Mouse (Mus musculus) cerebellum, adult 11 months (tissue): Measurements from ENCODE around the gene Klhl2.

Experiments
- DNase-seq: peaks from one replicate; pipeline ENCODE4 v3.0.0; 2022

Gene Klhl2

DNA sequence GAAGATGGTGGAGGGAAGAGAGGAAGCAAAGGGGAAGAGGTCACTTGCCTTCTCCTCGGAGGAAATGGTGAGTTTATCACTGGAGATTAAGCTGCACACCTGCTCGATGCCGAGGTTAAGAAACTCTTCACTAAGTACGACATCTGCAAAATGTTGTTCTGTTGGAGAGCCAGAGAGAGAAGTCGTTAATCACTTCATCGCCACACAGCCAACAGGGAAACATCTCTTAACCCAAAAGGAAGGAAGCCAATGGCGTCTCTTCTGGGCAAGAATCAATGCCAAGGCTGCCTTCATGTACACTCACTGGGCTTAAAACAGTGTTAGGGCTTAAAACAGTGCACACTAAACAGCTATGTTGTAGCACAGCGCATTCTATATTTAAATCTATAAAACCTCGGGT lies 85.7 kb downstream of the Klhl2 start:
- DNase-seq, result no peak

DNA sequence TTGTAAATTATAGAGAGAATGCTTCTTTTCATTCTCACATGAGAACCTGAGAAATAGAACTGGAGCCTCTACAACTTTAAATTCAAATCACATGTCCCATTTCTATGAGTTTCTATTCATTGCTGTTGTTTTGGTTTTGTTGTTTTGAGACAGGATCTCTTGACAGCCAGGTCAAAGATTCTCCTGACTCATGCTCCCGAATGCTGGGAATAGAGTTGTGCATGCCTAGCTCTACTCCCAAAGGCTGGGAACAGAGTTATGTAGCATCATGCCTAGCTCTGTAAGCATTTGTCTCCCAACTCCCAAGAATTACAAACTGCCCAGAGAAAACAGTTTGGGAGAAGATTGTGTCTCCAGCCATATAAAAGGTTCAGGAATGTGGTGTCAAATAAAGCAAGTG lies 87.1 kb downstream of the Klhl2 start:
- DNase-seq, result no peak

DNA sequence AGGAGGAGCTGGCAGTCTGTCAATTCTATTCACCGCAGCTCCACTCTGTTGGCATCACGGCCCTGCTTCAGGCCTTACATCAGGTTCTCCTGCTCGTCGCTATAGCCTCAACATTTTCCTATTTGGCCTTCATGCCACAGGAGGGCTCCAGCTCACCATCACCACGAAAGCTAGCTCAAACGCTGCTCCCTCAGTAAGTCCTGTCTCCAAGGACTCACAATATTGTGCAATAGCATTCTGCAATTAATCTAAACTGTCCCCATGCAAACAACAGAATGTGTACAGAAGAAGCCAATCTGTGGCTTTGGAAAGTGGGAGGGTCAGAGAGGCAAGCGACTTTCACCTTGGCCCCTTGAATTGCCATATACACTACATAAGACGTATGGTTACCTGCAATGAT lies 88.4 kb downstream of the Klhl2 start:
- peak; percentile 23 for DNase-seq

DNA sequence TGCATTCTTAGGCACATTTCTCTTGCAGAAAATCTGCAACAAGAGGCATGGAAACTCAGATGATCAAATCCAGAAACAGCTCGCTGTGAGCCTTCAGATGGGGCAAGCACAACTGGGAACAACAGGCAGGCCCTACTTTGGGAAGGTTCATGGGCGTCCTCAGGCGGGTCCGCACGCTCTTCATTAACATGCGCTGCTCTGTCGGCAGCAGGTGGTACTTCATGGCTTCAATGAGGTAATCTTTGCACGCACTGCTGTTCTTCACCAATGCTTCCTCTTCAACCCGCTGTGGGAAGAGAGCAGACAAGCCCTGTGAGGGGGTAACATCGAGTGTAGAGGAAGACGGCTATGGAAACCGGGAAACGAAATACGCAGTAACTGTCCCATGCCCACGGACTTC lies 91.9 kb downstream of the Klhl2 start:
- DNase-seq, result no peak

DNA sequence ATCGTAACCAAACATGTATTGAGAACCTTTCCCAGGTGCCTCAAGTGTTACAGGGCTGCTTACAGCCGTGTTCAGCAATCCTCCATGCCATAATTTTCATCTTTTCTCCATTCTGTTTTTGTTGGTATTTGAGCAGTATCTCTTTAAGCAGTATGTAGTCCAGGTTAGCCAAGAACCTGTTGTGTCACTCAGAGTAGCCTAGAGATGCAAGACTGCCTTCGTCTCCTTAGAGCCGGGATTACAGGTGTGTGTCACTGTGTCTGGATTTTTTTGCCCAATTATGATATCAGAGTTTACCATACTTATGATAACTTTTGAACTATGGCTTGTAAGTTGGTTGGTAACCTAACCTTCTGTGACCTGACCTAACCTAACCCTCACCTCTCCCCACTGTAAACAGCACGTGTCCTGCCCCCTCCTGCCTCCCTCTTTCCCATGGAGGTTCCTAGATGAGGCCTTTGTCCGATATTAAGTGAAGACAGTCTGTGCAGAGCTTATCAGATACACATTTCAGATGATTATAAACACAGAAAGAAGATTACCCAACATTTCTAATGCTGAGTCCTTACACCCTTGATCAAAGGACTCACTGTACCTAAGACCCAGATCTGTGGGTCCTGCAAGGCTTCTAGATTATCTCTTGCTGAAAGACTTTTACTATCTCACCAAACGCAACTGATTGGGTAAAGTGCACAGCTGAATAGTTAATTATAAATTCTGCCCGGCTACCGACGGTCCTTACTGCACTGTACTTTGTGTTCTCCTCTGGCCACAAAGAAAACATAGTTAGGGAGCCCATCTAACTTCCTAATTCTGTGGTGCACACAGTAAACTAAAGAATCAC lies 103.4 kb downstream of the Klhl2 start:
- DNase-seq, result no peak

DNA sequence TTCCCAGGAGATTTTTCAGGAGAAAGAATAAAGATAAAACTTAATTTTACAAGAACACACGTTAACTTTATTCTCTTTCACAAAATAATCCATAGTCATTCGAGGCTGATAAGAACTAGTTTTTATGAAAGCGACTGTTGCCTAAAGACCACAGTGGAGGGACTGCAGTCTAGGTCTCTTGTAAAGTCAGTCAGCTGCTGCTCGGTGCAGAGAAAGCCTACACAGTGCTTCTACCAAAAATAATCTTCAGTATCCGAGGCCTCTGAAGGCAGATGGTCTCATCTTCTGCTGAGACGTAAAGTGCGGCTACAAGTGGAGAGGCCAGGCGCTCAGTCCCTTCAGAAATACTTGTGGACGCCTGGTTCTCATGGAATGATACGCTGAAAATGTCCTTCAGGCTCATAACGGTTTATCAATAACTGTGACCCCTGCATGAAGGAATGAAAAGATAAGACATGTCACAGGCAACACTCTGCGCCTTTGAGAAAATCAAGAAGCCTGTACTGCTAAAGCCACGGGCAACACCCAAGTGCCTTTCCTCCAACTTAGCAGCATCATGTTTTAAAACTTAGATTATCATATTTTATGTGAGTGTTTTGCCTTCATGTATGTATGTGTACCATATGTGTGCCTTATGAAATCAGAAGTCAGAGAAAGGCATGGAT lies 109.1 kb downstream of the Klhl2 start:
- DNase-seq, result no peak

DNA sequence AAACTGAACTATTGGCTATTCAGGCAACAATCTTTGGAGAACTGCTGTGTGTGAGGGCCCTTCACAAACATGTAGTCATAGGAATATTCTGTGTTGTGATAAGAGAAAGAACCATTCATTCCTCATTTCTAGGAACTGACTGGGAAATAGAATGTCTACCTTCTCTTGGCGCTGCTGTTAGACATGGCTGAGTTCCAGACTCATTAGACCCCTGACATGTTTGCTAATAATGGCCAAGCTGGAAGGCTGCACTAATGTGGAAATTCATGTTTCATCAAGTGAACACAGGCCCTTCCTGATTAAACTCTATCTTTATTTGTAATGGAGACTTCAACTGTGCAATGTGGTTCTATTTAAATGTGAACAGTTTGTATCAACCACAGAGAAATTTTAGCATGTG lies 110.9 kb downstream of the Klhl2 start:
- no peak for DNase-seq

DNA sequence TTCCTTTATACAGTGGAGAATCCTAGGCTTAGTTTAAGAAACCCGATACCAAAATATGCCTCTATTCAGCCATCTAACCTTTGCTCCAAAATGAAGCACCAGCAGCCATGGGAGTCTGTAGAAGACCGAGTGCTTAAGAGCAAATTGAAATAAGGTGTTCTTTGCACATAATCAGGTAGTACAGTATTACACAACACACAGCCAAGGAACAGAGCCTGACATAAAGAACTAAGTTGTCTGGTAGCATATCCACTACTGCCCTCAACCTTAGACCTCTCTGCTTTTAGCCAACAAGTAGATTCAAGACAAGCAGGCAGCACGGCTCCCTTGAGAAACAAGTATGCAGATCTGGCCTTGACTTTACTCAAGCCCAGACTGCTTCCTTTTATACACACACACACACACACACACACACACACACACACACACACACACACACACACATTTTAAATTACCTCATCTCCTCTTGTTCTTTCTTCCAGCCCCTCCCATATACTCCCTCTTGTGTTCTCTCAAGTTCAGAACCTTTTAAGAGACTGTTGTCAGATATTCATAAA lies 113.0 kb downstream of the Klhl2 start:
- DNase-seq, result no peak

DNA sequence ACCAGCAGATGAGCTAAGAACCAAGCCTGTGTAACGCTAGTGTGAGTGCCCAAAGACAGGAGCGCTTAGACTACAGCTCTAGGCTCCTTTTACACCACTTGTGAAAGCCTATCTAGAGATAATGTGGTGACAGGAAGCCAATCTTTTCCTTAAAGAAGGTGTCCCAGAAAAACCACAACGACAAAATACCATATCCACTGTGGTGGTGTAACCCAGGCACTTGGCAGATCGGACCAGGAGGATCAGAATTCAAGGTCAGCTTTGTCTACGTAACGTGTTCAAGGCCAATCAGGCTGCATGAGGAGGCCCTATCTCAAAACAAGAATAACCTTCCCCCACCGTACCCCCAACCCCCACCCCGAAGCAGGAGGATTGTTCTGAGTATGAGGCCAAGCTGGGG lies 114.7 kb downstream of the Klhl2 start:
- no peak for DNase-seq

DNA sequence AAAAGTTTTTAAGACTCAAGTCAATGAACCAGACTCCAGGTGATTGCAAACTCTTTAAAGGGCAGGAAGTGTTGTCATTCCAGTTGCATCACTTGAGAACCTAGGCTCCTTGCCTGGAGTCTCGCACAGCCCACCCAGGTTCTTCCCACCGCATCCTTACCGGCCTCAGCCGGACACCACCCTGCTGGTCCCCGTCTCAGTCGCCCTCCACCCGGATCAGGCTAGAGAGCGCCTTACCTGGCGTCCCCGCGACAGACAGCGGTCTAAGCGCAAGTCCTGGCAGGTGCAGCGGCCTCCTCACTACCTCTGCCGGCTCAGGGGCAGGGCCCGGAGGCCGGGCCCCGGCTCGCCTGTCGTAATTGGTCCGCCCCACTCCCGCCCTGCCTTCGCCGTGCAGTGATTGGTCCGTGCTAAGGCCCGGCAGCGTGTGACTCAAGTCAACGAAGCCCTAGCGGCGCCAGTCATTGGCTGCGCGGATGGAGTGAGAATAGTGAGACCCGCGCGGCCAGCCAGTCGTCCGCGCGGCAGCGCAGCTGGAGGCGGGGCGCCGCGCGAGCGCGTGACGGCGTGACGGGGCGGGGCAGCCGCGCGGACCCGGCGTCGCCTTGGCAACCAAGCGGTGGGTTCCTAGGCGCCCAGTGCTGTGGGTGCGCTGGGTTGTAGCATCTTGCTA lies 116.4 kb downstream of the Klhl2 start, which contains the start of gene Msmo1:
Msmo1 (minus strand) TSS at position 522 of the 673 bp plus-strand sequence.
- peak; percentile 96 for DNase-seq

DNA sequence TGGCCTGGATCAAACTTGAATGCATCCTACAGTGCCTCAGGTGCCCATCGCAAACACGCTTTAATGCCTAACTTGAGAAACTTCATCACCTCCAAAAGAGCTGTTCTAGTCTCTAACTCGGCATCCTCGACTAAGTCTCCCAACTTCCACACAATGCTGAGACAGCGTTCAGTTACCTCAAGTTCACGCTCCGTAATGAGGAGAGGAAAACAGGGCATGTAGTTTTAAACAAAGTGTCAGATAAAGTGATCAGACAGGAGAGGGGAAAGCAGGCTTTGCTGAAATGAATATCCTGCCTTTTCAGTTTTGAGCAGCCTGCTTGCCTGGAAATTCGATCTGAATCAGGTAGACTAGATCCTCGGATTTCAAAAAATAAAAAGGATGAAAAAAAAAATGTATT lies 117.2 kb downstream of the Klhl2 start:
- no peak for DNase-seq

DNA sequence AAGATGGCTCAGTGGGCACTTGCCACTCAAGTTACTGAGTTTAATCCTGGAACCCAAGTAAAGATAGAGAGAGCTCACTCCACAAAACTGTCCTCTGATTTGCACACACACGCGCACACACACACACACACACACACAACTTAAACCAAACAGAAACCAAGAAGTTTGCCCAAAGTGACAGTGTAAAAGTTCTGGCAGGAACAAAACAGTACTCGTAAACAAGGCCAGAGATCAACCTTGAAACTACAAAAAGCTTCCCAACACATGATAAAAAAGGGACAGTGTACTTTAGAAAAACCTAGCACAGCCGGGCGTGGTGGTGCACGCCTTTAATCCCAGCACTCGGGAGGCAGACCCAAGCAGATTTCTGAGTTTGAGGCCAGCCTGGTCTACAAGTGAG lies 121.7 kb downstream of the Klhl2 start:
- DNase-seq, result no peak

DNA sequence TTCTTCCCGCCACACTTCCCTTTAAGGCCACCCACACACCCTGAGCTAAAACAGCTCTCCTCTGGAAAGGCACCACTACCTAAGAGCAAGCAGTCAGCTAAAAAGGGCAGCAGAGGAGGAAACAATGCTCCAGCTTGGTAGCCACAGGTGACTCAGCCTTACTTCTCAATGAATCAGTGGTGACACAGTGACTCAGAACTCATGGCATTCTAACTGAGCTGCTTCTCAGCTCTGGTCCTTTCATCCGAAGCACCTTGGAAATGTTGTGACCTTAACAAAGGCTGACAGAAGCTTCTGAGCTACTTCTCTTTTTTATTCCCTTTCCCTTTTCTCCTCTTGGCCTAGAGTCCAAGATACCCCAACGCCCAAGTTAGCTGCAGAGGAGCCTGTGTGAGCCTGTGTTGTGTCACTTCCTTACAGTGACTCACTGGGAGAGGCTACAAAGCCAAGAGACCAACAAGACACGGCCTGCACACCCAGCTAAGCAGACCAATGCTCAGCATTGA lies 123.6 kb downstream of the Klhl2 start:
- DNase-seq, result no peak

DNA sequence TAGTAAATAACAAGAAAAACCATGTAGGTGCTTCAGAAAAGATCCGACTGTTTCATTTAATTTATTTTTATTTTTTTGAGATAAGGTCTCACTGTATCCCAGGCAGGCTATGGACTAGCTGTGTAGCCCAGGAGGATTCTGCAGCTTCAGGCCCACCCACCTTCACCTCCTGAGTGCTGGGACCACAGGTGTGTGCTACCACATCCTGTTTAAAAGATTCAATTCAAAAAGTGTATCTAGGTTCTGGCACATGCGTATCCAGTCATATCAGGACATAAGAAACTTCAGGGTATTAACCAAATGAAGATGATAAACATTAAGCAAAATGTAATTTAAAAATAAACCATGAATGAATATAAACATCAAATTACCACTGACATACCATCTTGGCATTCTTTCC lies 126.6 kb downstream of the Klhl2 start:
- no peak for DNase-seq

DNA sequence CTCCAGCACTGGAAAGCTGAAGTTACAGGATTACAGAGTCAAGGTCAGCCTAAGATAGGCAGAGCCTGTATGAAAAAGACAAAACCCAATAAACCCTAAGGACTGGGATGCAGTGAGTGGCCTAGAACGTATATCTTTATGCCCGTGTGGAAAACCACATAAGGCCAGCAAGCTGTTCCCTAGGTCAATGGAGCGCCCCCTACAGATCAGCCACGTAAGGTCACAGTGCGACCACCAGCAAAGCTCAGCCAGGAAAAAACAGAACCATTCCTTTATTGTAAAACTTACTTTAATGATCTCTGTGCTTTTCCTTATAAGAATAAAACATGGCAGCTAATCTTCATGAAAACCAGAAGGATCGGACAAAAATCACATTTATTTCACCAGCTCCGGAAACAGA lies 131.9 kb downstream of the Klhl2 start:
- no peak for DNase-seq

DNA sequence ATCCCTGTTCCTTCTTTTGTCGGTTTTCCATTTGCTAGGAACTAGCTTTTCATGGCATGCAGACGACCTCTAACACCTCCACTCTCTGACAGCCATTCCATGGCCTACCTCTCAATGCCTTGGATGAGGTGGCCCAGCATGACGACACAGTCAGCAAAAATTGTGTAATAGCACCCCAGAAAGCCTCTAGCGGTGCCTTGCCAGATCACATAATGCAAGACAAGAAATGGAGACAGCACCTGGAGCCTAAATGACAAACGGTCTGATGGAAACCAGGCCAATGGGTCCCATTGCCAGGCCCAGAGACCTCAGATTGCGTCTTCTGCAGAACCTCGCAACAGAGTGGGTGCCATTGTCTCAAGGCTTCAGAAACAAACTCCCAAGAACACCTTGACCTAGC lies 137.3 kb downstream of the Klhl2 start:
- DNase-seq, result no peak

DNA sequence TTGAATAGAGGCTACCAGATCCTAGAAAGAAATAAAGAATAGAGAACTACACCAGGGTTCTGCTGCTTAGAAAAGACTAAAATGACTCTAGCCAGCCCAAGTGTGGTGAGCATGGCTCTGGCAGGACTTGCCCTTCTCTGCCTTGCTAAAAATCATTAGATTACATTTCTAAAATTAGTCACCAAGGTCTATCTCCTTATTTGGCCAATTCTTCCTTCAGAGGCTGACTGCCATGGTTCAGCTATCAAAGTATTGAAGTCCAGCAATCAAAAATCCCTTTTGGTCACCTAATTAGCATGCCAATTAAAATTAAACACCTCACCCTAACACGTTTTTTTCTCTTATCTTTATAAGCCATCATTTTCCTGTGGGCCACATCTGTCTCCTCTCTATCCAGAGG lies 138.3 kb downstream of the Klhl2 start:
- DNase-seq, result no peak

DNA sequence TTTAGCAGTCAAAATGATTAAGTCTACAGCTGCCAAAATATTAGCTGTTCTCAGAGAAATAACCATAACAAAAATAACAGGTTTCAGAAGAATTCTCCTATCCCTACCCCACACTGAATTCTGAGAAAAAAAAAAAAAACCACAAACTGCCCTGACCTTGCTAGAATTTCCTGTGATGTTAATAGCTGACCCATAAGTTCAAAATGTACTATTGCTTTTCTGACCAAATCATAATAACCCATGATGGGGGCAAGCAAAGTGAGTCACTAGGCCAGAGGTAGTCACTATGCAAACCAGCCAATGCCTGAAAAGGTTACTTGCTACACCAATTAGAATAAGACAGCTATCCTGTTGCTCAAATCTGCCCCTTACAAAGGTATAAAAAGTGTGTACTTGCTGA lies 142.3 kb downstream of the Klhl2 start:
- DNase-seq, result no peak

DNA sequence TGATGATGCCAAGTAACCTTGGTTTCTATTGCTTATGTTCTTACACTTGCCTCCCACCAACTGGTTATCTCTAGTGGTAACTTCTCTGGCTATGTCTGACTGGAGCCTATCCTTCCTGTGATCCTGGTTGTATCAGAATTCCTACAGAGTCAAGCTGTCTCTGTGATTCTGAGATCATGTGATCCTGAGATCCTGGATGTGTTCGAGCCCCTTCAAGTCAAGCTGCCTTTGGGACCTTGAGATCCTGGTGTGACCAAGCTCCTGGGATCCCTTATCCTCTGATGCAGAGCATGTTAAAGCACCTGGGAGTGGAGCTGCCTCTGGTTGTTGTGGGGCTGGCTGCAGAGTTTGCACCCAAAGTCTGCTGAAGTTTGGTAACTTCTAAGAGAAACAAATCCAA lies 146.6 kb downstream of the Klhl2 start:
- DNase-seq, result no peak

DNA sequence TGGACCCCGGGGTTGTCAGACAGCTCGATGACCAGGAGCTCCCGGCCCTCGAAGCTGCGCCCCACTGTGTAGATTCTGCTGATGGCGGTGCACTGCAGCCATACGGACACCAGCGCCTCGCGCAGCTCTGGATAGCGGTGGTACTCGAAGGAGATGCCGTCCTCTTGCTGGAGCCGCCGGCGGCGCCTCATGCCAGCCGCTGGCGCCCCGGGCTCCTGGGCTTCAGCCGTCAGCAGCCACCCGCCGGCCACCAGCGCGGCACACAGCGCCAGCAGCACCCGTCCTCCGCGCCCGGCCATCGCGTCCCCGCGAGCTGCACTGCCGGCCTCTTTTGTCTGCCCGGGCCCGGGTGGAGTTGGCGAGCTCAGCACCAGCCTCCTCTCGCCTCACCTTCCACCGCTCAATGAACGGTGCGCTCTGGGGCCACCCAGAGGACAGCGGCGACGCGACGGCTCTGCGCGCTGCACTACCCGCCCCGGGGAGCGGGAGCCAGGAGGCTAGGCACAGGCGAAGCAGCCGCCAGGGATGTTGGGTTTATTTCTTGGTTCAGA lies 157.1 kb downstream of the Klhl2 start, which contains the start of gene Cpe:
Cpe (minus strand) TSS at position 404 of the 551 bp plus-strand sequence.
- DNase-seq, result peak; percentile 92

DNA sequence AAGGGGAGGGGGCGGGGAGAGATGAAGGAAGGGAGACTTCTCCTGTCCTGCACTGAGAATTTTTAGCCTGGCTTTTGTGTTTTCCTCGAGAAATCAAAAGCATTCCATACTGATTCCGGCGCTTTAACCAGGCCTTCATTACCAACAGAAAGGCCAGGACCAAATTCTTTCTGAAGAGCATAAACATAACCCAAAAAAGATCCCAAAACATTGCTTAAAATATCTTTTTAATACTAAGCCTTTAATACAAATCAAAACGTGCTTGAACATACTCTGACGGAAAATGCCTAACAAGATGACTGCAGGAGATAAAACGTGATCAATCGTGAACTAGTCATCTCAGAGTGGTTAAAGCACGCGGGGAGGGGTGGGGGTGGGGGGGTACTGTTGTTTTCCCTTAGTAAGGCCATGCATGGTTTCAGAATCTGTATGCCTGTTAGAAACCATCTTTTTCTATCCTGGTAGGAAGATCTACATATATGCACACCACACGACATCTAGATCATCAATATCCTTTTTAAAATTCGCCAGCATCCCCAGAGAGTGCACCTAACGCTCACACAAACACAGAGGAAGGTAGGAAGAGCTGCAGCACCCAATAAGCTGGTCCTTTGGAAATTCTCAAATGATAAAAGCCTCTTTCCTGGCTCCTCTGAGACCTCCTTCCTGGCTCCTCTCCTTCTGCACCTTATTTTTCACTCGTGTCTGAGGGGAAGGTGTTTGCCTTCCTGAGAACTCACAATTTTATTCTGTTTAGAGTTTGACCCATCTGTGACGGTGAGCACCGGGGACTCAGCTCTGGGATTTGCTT lies 158.0 kb downstream of the Klhl2 start:
- DNase-seq, result peak; percentile 26

DNA sequence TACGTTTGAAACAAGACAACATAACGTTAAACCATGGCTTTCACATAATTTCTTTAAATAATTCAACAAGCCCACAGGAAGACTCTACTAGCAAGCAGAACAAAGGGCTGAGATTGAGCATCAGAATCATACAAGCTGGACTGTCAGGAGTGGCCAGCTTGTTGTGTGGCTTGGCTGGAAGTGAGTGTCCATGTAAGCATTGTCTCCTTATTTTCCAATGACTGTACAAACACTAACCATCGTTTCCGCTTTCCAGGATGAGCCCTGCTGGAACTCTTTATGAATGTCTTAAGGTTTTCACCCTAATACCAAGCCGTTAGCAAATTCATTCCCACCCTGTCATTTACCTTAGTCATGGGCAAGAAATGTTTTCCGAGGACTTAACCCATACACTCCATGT lies 159.0 kb downstream of the Klhl2 start:
- DNase-seq, result no peak
